Mouse (Mus musculus) hindbrain, embryonic 14.5 days (tissue): ENCODE measurements around the gene Wdr66. TPM values are rescaled to one million over a fixed set of nuclear protein-coding genes. Genes with fewer than 3 reads are reported as not detected.

ENCODE experiments used
- ATAC-seq: fragments of 200-750 bp; cut with Nextera tagmentation; 2 replicates; pipeline ENCODE4 v1.8.0; 2017; ENCODE audit warnings: moderate number of reproducible peaks, mild to moderate bottlenecking, moderate TSS enrichment, moderate library complexity; ENCODE audit not compliant: low FRiP score
- DNase-seq: peaks from one replicate; pipeline ENCODE4 v3.0.0-alpha.2; 2015; ENCODE audit warnings: low spot score
- H3K27ac ChIP-seq: fragments of 300-500 bp; sonication (generic); 2 replicates; pipeline ENCODE4 v1.5.1; 2014; ENCODE audit warnings: mild to moderate bottlenecking, moderate library complexity
- H3K27me3 ChIP-seq: fragments of 300-500 bp; sonication (generic); 2 replicates; pipeline ENCODE4 v1.6.1; 2014; ENCODE audit warnings: mild to moderate bottlenecking, low read length, mixed read lengths; ENCODE audit not compliant: control insufficient read depth, insufficient read depth
- H3K36me3 ChIP-seq: fragments of 300-500 bp; sonication (generic); replicated peaks from 2 replicates; pipeline ENCODE4 v1.6.1; 2014; ENCODE audit not compliant: control insufficient read depth, insufficient read depth
- H3K4me1 ChIP-seq: fragments of 300-500 bp; sonication (generic); replicated peaks from 2 replicates; pipeline ENCODE4 v1.6.1; 2014; ENCODE audit warnings: antibody characterized with exemption, low read length, mixed read lengths; ENCODE audit not compliant: control insufficient read depth, insufficient read depth
- H3K4me2 ChIP-seq: fragments of 300-500 bp; sonication (generic); replicated peaks from 2 replicates; pipeline ENCODE4 v1.6.1; 2014; ENCODE audit warnings: mild to moderate bottlenecking, moderate library complexity
- H3K4me3 ChIP-seq: fragments of 300-500 bp; sonication (generic); replicated peaks from 2 replicates; pipeline ENCODE4 v1.5.1; 2014; ENCODE audit warnings: mild to moderate bottlenecking, low read length
- H3K9ac ChIP-seq: fragments of 300-500 bp; sonication (generic); 2 replicates; pipeline ENCODE4 v1.6.1; 2014
- H3K9me3 ChIP-seq: fragments of 300-500 bp; sonication (generic); 2 replicates; pipeline ENCODE4 v1.6.1; 2016; ENCODE audit warnings: low read length; ENCODE audit not compliant: control insufficient read depth
- WGBS: fragments of 180-500 bp; shearing (Covaris S2); extraction: QIAGEN DNeasy Blood & Tissue Kit; methylation state at CpG from one replicate; pipeline ENCODE4 v1.1.7; 2014; 5-methylcytosine and 5-hydroxymethylcytosine counted together
- polyA plus RNA-seq: library from polyadenylated mRNA; unstranded; fragments of >200 nt; fragmentation: Nextera tagmentation; extraction: Ambion mirVana; gene quantifications from 2 replicates; pipeline ENCODE4 v1.2.1, GENCODE M21; 2014

Gene Wdr66
- polyA plus RNA-seq, 1 experiment from 2014 or later: 1.6 TPM

- Histone ChIP-seq H3K27ac (no peak overlapping the region), H3K4me1 (0 out of 2 replicates have a peak, but pooled peaks cover under 1% of the 10 kb centered on the region), H3K4me2 (no peak overlapping the region), H3K27me3 (no peaks in the 10 kb centered on the region), H3K9ac (no peak overlapping the region), H3K9me3 (no peaks in the 10 kb centered on the region), H3K4me3 (no peak overlapping the region), H3K36me3 (no peaks in the 10 kb centered on the region)
- DNase-seq: no peak
- ATAC-seq: no peak
- WGBS: 83% methylated on average over 9 of the region's 9 CpGs
These were observed 29.6 kb downstream of the Wdr66 start for GRCm38 (mm10) chr5:123281336-123282136.

GRCm38 (mm10) chr5:123285174-123285573, 33.3 kb downstream of the Wdr66 start:
- Histone ChIP-seq H3K27me3 (no peaks in the 10 kb centered on the region), H3K27ac (no peak overlapping the region), H3K4me1 (no peaks in the 10 kb centered on the region), H3K4me2 (no peak overlapping the region), H3K4me3 (no peak overlapping the region), H3K9me3 (no peaks in the 10 kb centered on the region), H3K9ac (no peak overlapping the region), H3K36me3 (no peaks in the 10 kb centered on the region)
- 43% methylated on average over 8 of the region's 8 CpGs for WGBS
- no peak for ATAC-seq
- DNase-seq: peak; percentile 71

- Histone ChIP-seq H3K9ac (no peak overlapping the region), H3K27ac (no peak overlapping the region), H3K4me2 (no peak overlapping the region), H3K36me3 (no peaks in the 10 kb centered on the region), H3K4me3 (no peak overlapping the region), H3K27me3 (no peaks in the 10 kb centered on the region), H3K4me1 (no peaks in the 10 kb centered on the region), H3K9me3 (no peaks in the 10 kb centered on the region)
- 86% methylated on average over 5 of the region's 5 CpGs for WGBS
- ATAC-seq: no peak
- no peak for DNase-seq
These were observed 36.2 kb downstream of the Wdr66 start for GRCm38 (mm10) chr5:123288079-123288478.

- Histone ChIP-seq H3K4me1 (no peaks in the 10 kb centered on the region), H3K9ac (no peak overlapping the region), H3K4me3 (no peak overlapping the region), H3K9me3 (no peaks in the 10 kb centered on the region), H3K27ac (no peak overlapping the region), H3K36me3 (no peaks in the 10 kb centered on the region), H3K27me3 (no peaks in the 10 kb centered on the region), H3K4me2 (no peak overlapping the region)
- ATAC-seq (no peak), DNase-seq (no peak)
- WGBS: 60% methylated on average over 9 of the region's 9 CpGs
These were observed 42.8 kb downstream of the Wdr66 start for GRCm38 (mm10) chr5:123294653-123295052.

GRCm38 (mm10) chr5:123296224-123296806, 44.4 kb downstream of the Wdr66 start:
- Histone ChIP-seq H3K27ac (no peak overlapping the region), H3K27me3 (no peaks in the 10 kb centered on the region), H3K9me3 (no peaks in the 10 kb centered on the region), H3K4me1 (peaks cover 11% of the 10 kb centered on the region; the same call in 1 of the 2 replicates), H3K4me3 (no peak overlapping the region), H3K4me2 (no peak overlapping the region), H3K36me3 (no peaks in the 10 kb centered on the region), H3K9ac (no peak overlapping the region)
- ATAC-seq (no peak), DNase-seq (no peak)
- 69% methylated on average over 12 of the region's 12 CpGs for WGBS

GRCm38 (mm10) chr5:123296972-123297754, 45.3 kb downstream of the Wdr66 start:
- H3K9ac ChIP-seq: no peak overlapping the region
- ATAC-seq: no peak
- H3K27me3 ChIP-seq: no peaks in the 10 kb centered on the region
- H3K9me3 ChIP-seq: no peaks in the 10 kb centered on the region
- no peak overlapping the region for H3K27ac ChIP-seq
- 65% methylated on average over 23 of the region's 23 CpGs for WGBS
- H3K4me3 ChIP-seq: no peak overlapping the region
- H3K4me1 ChIP-seq: peaks cover 19% of the 10 kb centered on the region
- no peak overlapping the region for H3K4me2 ChIP-seq
- DNase-seq: no peak
- H3K36me3 ChIP-seq: no peaks in the 10 kb centered on the region

- 80% methylated on average over 7 of the region's 7 CpGs for WGBS
- no peaks in the 10 kb centered on the region for H3K36me3 ChIP-seq
- H3K27ac ChIP-seq: no peak overlapping the region
- H3K4me1 ChIP-seq: peaks cover 25% of the 10 kb centered on the region
- no peak overlapping the region for H3K4me2 ChIP-seq
- no peaks in the 10 kb centered on the region for H3K27me3 ChIP-seq
- H3K9ac ChIP-seq: no peak overlapping the region
- H3K4me3 ChIP-seq: no peak overlapping the region
- DNase-seq: no peak
- no peaks in the 10 kb centered on the region for H3K9me3 ChIP-seq
- no peak for ATAC-seq
These were observed 45.9 kb downstream of the Wdr66 start for GRCm38 (mm10) chr5:123297830-123298229.

- 94% methylated on average over 6 of the region's 6 CpGs for WGBS
These were observed 46.6 kb downstream of the Wdr66 start for GRCm38 (mm10) chr5:123298526-123298925.

GRCm38 (mm10) chr5:123300496-123301034, 48.7 kb downstream of the Wdr66 start:
- Histone ChIP-seq H3K4me3 (no peak overlapping the region), H3K36me3 (no peaks in the 10 kb centered on the region), H3K9me3 (no peaks in the 10 kb centered on the region), H3K27ac (peak overlapping the region; percentile 57), H3K27me3 (no peaks in the 10 kb centered on the region), H3K4me2 (no peak overlapping the region), H3K9ac (no peak overlapping the region), H3K4me1 (peaks cover 26% of the 10 kb centered on the region)
- peak; percentile 67 for DNase-seq
- WGBS: 45% methylated on average over 8 of the region's 8 CpGs
- ATAC-seq: peak; percentile 48; the same call in 1 of the 2 replicates

More at GRCm38 (mm10) chr5:123298526-123298925, 46.6 kb downstream of the Wdr66 start:
- H3K27me3 ChIP-seq: no peaks in the 10 kb centered on the region
- no peak overlapping the region for H3K4me3 ChIP-seq
- H3K36me3 ChIP-seq: no peaks in the 10 kb centered on the region
- ATAC-seq (no peak), DNase-seq (no peak)
- H3K9ac ChIP-seq: no peak overlapping the region
- H3K4me2 ChIP-seq: no peak overlapping the region
- no peaks in the 10 kb centered on the region for H3K9me3 ChIP-seq
- H3K27ac ChIP-seq: no peak overlapping the region
- H3K4me1 ChIP-seq: peaks cover 26% of the 10 kb centered on the region
